Mouse (Mus musculus) heart, adult 9 months (tissue): Measurements from ENCODE around the gene Nell2.

Source experiments
- DNase-seq, 2 experiments: peaks; one replicate each; pipeline ENCODE4 v3.0.0; 2022; ENCODE audit warnings: low spot score in 2 of 2

Nell2 gene

DNA sequence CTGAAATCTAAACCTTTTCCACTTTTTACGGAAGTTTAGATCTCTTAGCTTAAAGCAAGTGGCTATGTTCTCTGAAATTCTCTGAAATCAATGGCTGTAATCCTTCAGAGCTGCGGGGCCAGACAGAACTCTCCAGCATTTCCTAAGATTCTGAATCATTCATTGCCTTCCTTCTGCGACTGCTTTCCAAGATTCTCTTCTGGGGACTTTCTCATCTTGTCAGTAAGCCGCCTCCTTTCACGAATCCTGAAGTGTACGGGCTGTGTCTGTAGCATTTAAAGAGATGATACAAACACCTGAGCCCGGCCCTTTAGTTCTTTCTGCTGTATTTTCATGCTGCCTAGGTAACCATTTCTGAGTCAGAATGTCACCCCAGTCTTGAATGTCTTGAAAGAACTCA, 428.2 kb downstream of the Nell2 start:
- DNase-seq, result no peak

DNA sequence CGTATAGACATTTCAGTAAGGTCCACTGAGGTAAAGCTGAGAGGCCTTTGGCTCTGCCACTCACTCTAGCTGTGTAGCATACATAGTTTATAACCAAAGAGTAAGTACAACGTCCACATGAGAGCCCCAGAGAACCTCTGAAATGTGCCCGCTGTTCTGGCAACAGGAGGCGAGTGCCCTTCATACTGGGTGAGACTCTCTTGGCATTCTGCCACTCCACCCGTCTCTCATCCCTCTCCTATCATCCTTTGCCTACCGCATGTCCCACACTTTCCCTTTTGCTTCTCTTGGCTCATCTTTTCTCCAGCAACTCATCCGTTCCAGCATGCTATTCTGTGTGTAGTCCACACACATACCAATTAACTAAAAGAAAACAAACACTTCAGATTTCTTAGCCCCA, 442.4 kb downstream of the Nell2 start:
- no peak for DNase-seq

DNA sequence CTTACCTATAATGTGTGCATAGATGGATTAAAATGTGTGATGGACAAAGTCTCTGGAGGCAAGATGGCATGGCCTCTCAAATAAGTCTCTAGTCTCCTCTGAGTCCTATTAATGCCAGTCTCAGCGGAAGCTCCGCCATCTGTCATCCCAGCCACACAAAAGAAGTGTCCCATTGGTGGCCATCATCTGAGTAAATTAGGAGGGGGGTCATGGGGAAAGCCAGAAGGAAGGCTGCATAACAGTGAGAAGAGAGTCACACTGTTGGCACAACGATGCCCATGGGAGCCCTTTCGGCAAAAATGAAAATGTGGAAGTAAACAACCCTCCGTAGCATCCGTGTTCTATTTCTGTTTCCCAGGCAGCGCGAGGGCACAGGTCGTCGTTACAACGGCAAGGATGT, 446.7 kb downstream of the Nell2 start:
- no peak for DNase-seq

- DNase-seq, result no peak
Measured at GRCm38 (mm10) chr15:95075356-95075755, 453.0 kb downstream of the Nell2 start.

- DNase-seq, result no peak
Measured at GRCm38 (mm10) chr15:95070881-95071280, 457.5 kb downstream of the Nell2 start.

DNA sequence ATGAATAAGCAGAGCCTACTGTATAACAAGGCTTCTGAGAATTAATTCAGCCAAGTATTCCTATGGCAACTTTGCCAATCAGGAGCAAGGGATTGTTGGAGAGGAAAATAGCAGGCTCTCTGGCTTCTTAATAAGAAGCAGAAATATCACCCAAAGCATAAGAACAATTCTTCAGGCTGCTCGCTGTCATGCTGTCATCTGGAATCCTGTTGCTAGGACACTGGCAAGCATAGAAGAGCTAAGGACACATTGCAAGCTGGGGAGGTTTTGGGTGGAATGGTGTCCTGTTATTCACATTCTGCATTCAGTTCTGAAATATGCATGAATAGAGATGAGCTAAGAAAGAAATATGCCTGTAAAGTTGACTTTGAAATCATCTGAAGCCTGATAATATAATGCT, 459.6 kb downstream of the Nell2 start:
- no peak for DNase-seq

GRCm38 (mm10) chr15:95068023-95068422, 460.3 kb downstream of the Nell2 start:
- no peak for DNase-seq

GRCm38 (mm10) chr15:95055081-95055650, 473.2 kb downstream of the Nell2 start:
- no peak for DNase-seq

DNA sequence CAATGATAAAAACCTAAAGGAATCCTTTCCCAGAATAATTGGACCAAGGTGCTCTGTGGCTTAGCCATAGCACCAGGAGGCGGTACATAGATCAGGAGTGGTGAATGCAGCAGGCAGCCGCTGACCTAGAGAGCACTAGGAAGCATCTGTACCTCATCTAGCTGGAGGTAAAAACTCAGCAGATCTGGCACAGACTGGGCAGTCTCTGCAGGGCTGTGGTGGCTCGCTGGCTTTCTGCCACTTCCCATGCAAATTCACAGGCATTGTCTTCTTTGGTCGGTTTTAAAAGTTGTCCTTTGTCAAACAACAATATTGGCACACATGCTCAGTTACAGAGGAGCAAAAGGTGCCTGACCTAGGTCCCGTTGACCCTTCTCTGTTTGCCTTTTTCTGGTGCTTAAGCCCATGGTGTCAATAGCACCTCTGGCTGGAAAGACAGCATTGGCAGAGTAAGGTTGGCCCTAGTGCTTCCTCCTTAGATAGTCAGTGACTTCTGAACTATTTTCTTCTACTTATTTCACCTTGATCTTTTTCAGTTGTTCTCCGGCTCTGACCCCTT, 479.1 kb downstream of the Nell2 start:
- DNase-seq, result no peak

DNA sequence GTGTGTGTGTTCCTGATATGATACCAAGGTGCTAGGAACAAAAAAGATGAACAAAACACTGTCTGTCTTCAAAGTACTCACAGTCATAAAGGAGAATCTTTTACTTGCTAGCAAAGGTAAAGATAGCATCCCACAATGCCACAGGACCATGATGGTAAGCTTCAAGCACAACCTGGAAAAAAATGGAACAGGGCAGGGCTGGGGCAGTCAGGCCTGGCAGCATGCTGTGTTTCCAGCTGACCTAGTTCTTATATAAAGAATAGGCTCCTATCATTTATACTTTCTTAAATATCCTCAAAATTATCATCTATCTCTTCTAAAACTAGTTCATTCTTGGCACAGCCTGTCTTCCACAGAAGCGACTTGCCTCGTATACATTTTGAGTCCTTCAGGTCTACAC, 480.9 kb downstream of the Nell2 start:
- no peak for DNase-seq

DNA sequence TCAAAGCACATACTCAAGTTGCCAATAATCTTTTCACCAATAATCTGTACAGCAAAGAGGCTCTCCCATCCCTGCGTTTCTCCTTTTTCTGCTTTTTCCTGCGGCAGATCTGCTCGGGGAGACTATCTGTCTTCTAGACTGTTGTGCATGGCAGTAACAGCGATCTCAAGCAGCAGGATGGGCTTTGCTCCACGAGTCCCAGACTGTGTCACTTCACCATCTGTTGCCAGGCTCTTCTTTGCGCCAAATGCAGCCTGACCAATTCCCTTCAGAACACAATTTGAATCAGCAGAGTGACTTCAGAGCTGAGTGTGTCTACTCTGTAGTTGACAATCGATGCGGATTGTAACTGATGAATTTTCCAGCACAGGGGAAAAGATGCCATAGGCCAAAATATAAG, 484.3 kb downstream of the Nell2 start:
- DNase-seq, result no peak

GRCm38 (mm10) chr15:95042437-95042836, 485.9 kb downstream of the Nell2 start:
- no peak for DNase-seq

GRCm38 (mm10) chr15:95029487-95029875, 498.9 kb downstream of the Nell2 start:
- no peak for DNase-seq

DNA sequence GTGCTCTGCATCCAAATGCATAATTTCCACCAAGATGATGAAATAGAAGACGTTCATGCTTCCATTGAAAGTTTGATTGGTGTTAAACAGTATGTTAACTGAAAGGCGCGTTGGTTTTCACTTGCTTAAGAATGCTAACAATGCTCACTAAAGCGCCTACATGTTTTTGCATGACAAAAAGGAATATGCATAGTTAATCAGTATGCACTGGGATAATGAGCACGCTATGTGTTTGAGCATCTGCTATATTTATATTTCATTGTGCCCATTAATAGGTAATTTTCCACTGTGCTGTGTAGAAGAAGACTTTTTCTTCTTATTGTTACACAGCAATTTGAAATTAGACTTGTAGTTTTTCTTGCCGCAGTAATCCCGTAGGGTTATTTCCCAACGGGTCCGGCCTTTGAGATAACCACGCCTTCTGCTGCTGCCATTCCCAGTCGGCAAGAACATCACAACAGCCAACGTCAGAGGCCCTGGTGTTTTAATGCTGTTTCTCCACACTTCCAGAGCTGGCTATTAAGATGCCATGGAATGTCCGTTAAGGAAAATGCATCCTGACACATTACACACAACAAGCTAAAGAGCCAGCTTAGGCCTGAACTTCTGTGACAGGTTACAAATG, 499.4 kb downstream of the Nell2 start:
- DNase-seq, result no peak
